Mouse (Mus musculus) thymus, adult 2 months (tissue): ENCODE data around the gene Dlgap1.

Experiments used
- CTCF ChIP-seq: fragments of 200-500 bp; IDR thresholded peaks from 2 replicates; pipeline ENCODE4 v1.5.1; 2012; ENCODE audit warnings: mild to moderate bottlenecking, control low read depth, low read length, moderate library complexity, borderline replicate concordance; ENCODE audit not compliant: control insufficient read depth, poor library complexity, insufficient read depth; ENCODE audit errors: extremely low read depth
- POLR2A ChIP-seq: fragments of 200-500 bp; IDR thresholded peaks from 2 replicates; pipeline ENCODE4 v1.6.1; 2012; ENCODE audit warnings: mild to moderate bottlenecking, low read length, control low read depth, moderate library complexity; ENCODE audit not compliant: control insufficient read depth, poor library complexity, insufficient read depth; ENCODE audit errors: extremely low read depth

- no peak for TF ChIP-seq CTCF
- no peak for TF ChIP-seq POLR2A
Observed at GRCm38 (mm10) chr17:70455036-70455435, 486.2 kb downstream of the Dlgap1 start.
